Mouse (Mus musculus) stomach, adult 2 months (tissue): Measurements from ENCODE around the gene Cdr2. TPM values are rescaled to one million over a fixed set of nuclear protein-coding genes. Genes with fewer than 3 reads are reported as not detected.

Experiments
- polyA plus RNA-seq: library from polyadenylated mRNA; depleted of rRNA; stranded (reverse); fragments of >200 nt; gene quantifications from 2 replicates; pipeline ENCODE4 v1.2.3, GENCODE M21; 2012; rRNA removed

Gene Cdr2
- 4.5 and 8.5 TPM in 2 replicates for polyA plus RNA-seq

DNA sequence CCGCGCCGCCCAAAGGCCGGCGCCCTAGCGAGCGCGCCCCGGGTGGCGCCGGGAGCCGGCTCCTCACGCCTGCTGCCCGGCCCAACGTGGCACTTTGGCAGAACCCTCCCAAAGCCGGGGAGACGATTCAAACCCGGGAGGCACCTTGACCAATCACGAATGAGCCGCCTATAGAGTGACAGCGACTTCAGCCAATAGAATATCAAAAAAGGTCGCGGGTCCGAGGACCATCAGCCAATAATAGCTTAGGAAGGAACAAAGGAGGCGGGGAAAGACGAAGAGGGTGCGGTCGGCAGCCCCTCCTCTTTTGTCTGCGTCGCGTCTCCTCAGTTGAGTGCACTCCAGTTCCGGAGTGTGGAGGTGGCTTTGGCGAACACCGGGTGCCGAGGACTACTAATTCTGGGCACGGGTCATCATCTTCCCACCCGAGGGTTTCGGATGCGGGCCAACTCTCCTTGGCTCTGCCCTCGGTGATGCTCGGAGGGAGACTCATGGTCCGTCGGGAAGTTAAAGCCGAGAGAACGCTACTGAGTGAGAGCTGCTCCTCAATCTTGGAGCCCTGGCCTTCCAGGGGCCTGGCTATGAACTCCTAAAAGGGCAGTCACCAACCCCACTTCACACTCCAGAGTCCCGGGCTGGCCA is at the start of gene Cdr2, which contains the start of gene Mfsd13b:
TSS of gene Cdr2 (minus strand) at position 113 of the 642 bp plus-strand sequence.
TSS of gene Mfsd13b (plus strand) at position 310 of the 642 bp plus-strand sequence.

DNA sequence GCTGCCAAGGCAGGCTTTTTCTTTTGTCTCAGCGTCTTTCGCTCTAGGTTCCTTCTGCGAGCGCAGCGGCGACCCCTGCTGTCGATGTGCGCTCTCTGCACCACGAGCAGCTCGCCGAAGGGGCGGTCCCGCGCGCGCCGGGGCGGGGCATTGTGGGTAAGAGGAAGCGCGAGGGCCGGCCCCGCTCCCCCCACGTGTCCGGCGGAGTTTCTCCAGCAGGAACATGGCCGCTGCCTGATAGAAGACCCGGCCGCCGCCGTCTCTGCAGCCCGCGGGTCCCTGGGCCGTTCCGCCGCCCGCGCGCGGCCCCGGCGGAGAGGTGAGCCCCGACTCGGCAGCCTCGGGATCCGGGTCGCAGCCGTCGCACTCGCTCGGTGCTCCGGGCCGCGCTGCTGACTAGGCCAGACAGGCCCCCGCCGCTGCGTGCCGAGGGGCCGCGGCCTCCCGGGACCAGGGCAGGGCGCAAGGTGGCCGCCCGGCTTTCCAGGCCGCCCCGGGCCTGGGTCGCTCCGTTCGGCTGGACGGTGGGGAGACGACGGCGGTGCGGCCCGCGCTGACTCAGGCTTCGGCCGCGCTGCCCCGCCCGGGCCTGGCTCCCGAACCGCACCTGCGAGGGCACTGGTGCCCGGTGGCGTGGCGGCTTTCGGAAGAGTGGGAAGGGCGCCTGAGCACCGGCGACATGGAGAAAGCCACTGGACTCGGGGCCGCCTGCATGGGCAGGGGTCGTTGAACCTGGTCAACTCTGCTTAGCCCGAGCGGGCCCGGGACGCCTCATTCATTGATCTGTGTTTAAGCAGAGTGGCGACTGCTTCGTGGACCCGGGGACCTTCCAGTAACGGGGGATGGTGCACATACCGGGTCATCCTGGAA is 64.3 kb downstream of the Cdr2 start, which contains the start of gene Polr3e:
TSS of gene Polr3e (plus strand) at position 153 of the 870 bp plus-strand sequence.

Other genes starting within 250 kb of the Cdr2 start
- 0.10 and 0.35 TPM in 2 replicates for gene Vwa3a, start 243.0 kb downstream of the Cdr2 start, polyA plus RNA-seq
- not detected in 2 replicates for gene Gm5737, start 169.9 kb downstream of the Cdr2 start, polyA plus RNA-seq
- gene Eef2k, start 139.5 kb downstream of the Cdr2 start, polyA plus RNA-seq: 9.4 and 13.1 TPM in 2 replicates
- 6.7 and 6.9 TPM in 2 replicates for gene Polr3e, start 64.6 kb downstream of the Cdr2 start, polyA plus RNA-seq
- gene Mfsd13b, start 197 bp upstream of the Cdr2 start, polyA plus RNA-seq: 0.13 and 0.23 TPM in 2 replicates
- gene Mettl9, start 52.1 kb upstream of the Cdr2 start, polyA plus RNA-seq: 7.1 and 20.9 TPM in 2 replicates
- gene Igsf6, start 92.3 kb upstream of the Cdr2 start, polyA plus RNA-seq: 0.10 and 0.19 TPM in 2 replicates
- gene Otoa, start 99.3 kb upstream of the Cdr2 start, polyA plus RNA-seq: 0.02 and 0.11 TPM in 2 replicates